In the genomic region with DNA sequence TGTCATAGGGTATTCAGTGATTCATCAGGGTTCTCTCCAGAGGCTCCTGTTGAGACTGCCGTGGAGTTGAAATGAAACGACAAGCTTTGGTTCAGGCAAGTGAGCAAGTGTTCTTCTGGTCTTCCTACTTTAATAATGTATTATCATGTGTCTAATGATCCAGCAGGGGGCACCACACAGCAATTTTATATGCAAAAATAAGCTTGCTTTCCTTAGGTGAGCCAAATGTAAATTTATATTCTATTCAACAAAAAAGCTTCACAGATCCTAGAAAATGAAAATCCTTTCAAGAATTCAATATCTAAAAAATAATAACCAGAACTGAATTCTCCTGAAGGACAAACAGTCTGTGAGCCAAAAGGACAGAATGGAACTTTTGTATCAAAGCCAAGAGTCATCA, we compare ENCODE assay signal across 10 mouse cellular contexts. TPM values are rescaled to one million over a fixed set of nuclear protein-coding genes. Genes with fewer than 3 reads are reported as not detected.
A peak's percentile ranks its signal among the peaks of the same experiment; 100 is the strongest.
DNase-seq lines count a peak whose midpoint lies in the region; ATAC-seq and TF ChIP-seq lines count a peak whose summit lies in the region.
"Had no signal": no experiment of that assay in that cellular context is flagged by ENCODE, and none has a peak within 500 bp of the region (broad histone marks: within the 10 kb centered on the region; RNA-seq: fewer than 3 reads in every experiment).

No protein-coding gene starts in this region.

- no peaks in the 10 kb centered on the region for H3K36me3 ChIP-seq in liver, adult 2 months (ENCODE audit: control insufficient read depth, insufficient read depth, low read length)
- H3K36me3 ChIP-seq in liver, embryonic 11.5 days (ENCODE audit: control insufficient read depth, insufficient read depth, low read length), result no peaks in the 10 kb centered on the region
- H3K36me3 ChIP-seq: midbrain, embryonic 12.5 days had no signal

- ATAC-seq in liver, embryonic 11.5 days (replicated peaks; ENCODE audit: low FRiP score), result no peak

- intact Hi-C loops in left cerebral cortex, postnatal 14 days (cut with DNase I), result loop anchor here (2.0 kb wide), 2 partner anchors 440 to 502 kb away; no protein-coding TSS in a partner anchor

- no peaks in the 10 kb centered on the region for H3K27me3 ChIP-seq in cerebellum, adult 2 months (ENCODE audit: control insufficient read depth, insufficient read depth, low read length)
- H3K27me3 ChIP-seq in liver, adult 2 months (ENCODE audit: control insufficient read depth, insufficient read depth, low read length), result no peaks in the 10 kb centered on the region
- H3K27me3 ChIP-seq in liver, embryonic 11.5 days (replicated peaks; ENCODE audit: control insufficient read depth, insufficient read depth, low read length), result no peaks in the 10 kb centered on the region
- H3K27me3 ChIP-seq: heart, embryonic 13.5 days; midbrain, embryonic 12.5 days had no signal

- H3K79me2 ChIP-seq in liver, adult 2 months (ENCODE audit: control insufficient read depth, insufficient read depth, low read length), result no peaks in the 10 kb centered on the region

- H3K4me3 ChIP-seq in cerebellum, adult 2 months (replicated peaks; ENCODE audit: insufficient read depth, low read depth, low read length), result no peak overlapping the region
- no peak overlapping the region for H3K4me3 ChIP-seq in liver, adult 2 months (ENCODE audit: insufficient read depth, low read depth, low read length)
- no peak overlapping the region for H3K4me3 ChIP-seq in liver, embryonic 11.5 days (ENCODE audit: low read depth, low read length)
- H3K4me3 ChIP-seq: heart, embryonic 13.5 days; midbrain, embryonic 12.5 days had no signal

- 3% methylated on average over 2 of the region's 2 CpGs for WGBS in cerebellum, adult 2 months
- 30% methylated on average over 2 of the region's 2 CpGs for WGBS in liver, adult 2 months
- 51% methylated on average over 2 of the region's 2 CpGs for WGBS in liver, embryonic 11.5 days

- no peak overlapping the region for H3K9ac ChIP-seq in liver, adult 2 months (ENCODE audit: low read depth, low read length)
- no peak overlapping the region for H3K9ac ChIP-seq in liver, embryonic 11.5 days (ENCODE audit: low read depth, low read length)
- H3K9ac ChIP-seq: heart, embryonic 13.5 days; midbrain, embryonic 12.5 days had no signal

- TF ChIP-seq POLR2A in cerebellum, adult 2 months (IDR thresholded peaks at IDR 0.05; ENCODE audit: borderline replicate concordance, insufficient read depth, low read length), result no peak
- TF ChIP-seq POLR2A in liver, adult 2 months (IDR thresholded peaks at IDR 0.05; ENCODE audit: extremely low read depth, insufficient read depth, low read length), result no peak

- no peaks in the 10 kb centered on the region for H3K4me1 ChIP-seq in cerebellum, adult 2 months (ENCODE audit: control insufficient read depth, insufficient read depth, low read length)
- peaks cover 1% of the 10 kb centered on the region; the same call in 1 of the 2 replicates for H3K4me1 ChIP-seq in liver, adult 2 months (ENCODE audit: control insufficient read depth, insufficient read depth, low read length)
- H3K4me1 ChIP-seq in liver, embryonic 11.5 days (replicated peaks; ENCODE audit: control insufficient read depth, insufficient read depth, low read length), result no peaks in the 10 kb centered on the region; the same call in 1 of the 2 replicates
- H3K4me1 ChIP-seq: heart, embryonic 13.5 days had no signal

- H3K27ac ChIP-seq in cerebellum, adult 2 months (ENCODE audit: insufficient read depth, low read length), result no peak overlapping the region
- H3K27ac ChIP-seq in liver, adult 2 months (replicated peaks; ENCODE audit: insufficient read depth, low read depth, low read length), result no peak overlapping the region
- no peak overlapping the region for H3K27ac ChIP-seq in liver, embryonic 11.5 days (ENCODE audit: low read depth, low read length)
- H3K27ac ChIP-seq: heart, embryonic 13.5 days; midbrain, embryonic 12.5 days had no signal

- H3K9me3 ChIP-seq in liver, embryonic 11.5 days (ENCODE audit: control insufficient read depth, low read length), result no peaks in the 10 kb centered on the region
- H3K9me3 ChIP-seq: heart, embryonic 13.5 days; midbrain, embryonic 12.5 days had no signal

- no peak for TF ChIP-seq CTCF in cerebellum, adult 2 months (IDR thresholded peaks at IDR 0.05; ENCODE audit: borderline replicate concordance, insufficient read depth, low read depth, low read length)
- TF ChIP-seq CTCF in liver, adult 2 months (IDR thresholded peaks at IDR 0.05; ENCODE audit: low read depth, low read length), result peak; percentile 13; the same call in 1 of the 2 replicates

- peak; percentile 17 to 20 for DNase-seq in cerebellum, adult 18-20 months
- DNase-seq in cerebellum, adult 2 months, result no peak
- DNase-seq in liver, adult 2 months (ENCODE audit: extremely low read depth, low read depth, low spot score), result peak; percentile 53
- no peak for DNase-seq in liver, embryonic 11.5 days (ENCODE audit: low spot score)
- DNase-seq in ZHBTc4 (ENCODE audit: low read depth, low spot score), result peak; percentile 52
- DNase-seq in forelimb bud, embryonic 11.5 days (ENCODE audit: low read depth, low spot score), result peak; percentile 57
- peak; percentile 69 to 80 for DNase-seq in left cerebral cortex, postnatal 14 days (ENCODE audit: low spot score in 2 of 2)
- peak; percentile 61 to 69 for DNase-seq in right cerebral cortex, postnatal 10 days (ENCODE audit: low spot score in 2 of 2)

- H3K4me2 ChIP-seq in liver, embryonic 11.5 days, result no peak overlapping the region
- H3K4me2 ChIP-seq: heart, embryonic 13.5 days; midbrain, embryonic 12.5 days had no signal

RNA-seq across cellular contexts. Expression of a gene that starts 36.5 kb away (rescaled TPM):
- polyA plus RNA-seq in cerebellum, adult 2 months (2012; rRNA removed), result 57.9 and 59.0 TPM in 2 replicates
- 80.0 and 94.7 TPM in 2 replicates for total RNA-seq in liver, adult 2 months (2014; rRNA removed)
- polyA plus RNA-seq in liver, adult 2 months (2012; rRNA removed), result 25.7 and 31.8 TPM in 2 replicates
- polyA plus RNA-seq in liver, embryonic 11.5 days (2014; fragmentation: Nextera tagmentation; extraction: Ambion mirVana), result 156 and 172 TPM in 2 replicates
- total RNA-seq in left cerebral cortex, postnatal 14 days (2021), result 10 to 100 TPM; 73.5 to 76.9 TPM

Comparison
In these comparisons a context has a peak if more than half of its experiments do, and no peak if none do; other contexts are left out.
1. DNase-seq: peak in cerebellum, adult 18-20 months (2 of 2), liver, adult 2 months (single experiment), ZHBTc4 (single experiment), forelimb bud, embryonic 11.5 days (single experiment), left cerebral cortex, postnatal 14 days (2 of 2) and right cerebral cortex, postnatal 10 days (2 of 2); none in cerebellum, adult 2 months (0 of 2) and liver, embryonic 11.5 days (single experiment).